Mouse (Mus musculus) embryo, embryonic 11.5 days (tissue): ENCODE data around the gene Creg1.
"Not testable (repeated sequence)": the region's sequence is repeated elsewhere in the genome, so short reads cannot be mapped to it uniquely, and the experiment has no call there.

Experiments
- DNase-seq: peaks from one replicate; pipeline ENCODE4 v3.0.0-alpha.2; 2012; ENCODE audit warnings: low read depth, low spot score

Gene Creg1

GRCm38 (mm10) chr1:165751142-165751541, 12.4 kb upstream of the Creg1 start:
- DNase-seq = no peak

- DNase-seq = no peak
Measured at GRCm38 (mm10) chr1:165751838-165752237, 11.7 kb upstream of the Creg1 start.

GRCm38 (mm10) chr1:165754205-165754604, 9.3 kb upstream of the Creg1 start:
- DNase-seq = no peak

GRCm38 (mm10) chr1:165755194-165755593, 8.4 kb upstream of the Creg1 start:
- no peak for DNase-seq

GRCm38 (mm10) chr1:165761522-165762305, 1.8 kb upstream of the Creg1 start:
- DNase-seq = no peak

GRCm38 (mm10) chr1:165762498-165762897, 1.0 kb upstream of the Creg1 start:
- DNase-seq = not testable (repeated sequence)

GRCm38 (mm10) chr1:165762914-165763634, 472 bp upstream of the Creg1 start:
- no peak for DNase-seq

GRCm38 (mm10) chr1:165764571-165764970, 1.0 kb downstream of the Creg1 start:
- no peak for DNase-seq

- DNase-seq = no peak
Measured at GRCm38 (mm10) chr1:165765041-165765440, 1.5 kb downstream of the Creg1 start.

GRCm38 (mm10) chr1:165765651-165766294, 2.2 kb downstream of the Creg1 start:
- no peak for DNase-seq

- DNase-seq = no peak
Measured at GRCm38 (mm10) chr1:165766295-165766890, 2.8 kb downstream of the Creg1 start.

- DNase-seq = no peak
Measured at GRCm38 (mm10) chr1:165768894-165769512, 5.5 kb downstream of the Creg1 start.

GRCm38 (mm10) chr1:165770181-165770759, 6.7 kb downstream of the Creg1 start:
- DNase-seq = no peak

- DNase-seq = peak; percentile 76
Measured at GRCm38 (mm10) chr1:165771491-165771897, 7.9 kb downstream of the Creg1 start.

GRCm38 (mm10) chr1:165771998-165772397, 8.5 kb downstream of the Creg1 start:
- no peak for DNase-seq

- peak; percentile 62 for DNase-seq
Measured at GRCm38 (mm10) chr1:165775518-165776294, 12.2 kb downstream of the Creg1 start.

GRCm38 (mm10) chr1:165779954-165780585, 16.5 kb downstream of the Creg1 start:
- no peak for DNase-seq

- DNase-seq = no peak
Measured at GRCm38 (mm10) chr1:165780586-165781111, 17.1 kb downstream of the Creg1 start.

- DNase-seq = no peak
Measured at GRCm38 (mm10) chr1:165781426-165781825, 17.9 kb downstream of the Creg1 start.

- no peak for DNase-seq
Measured at GRCm38 (mm10) chr1:165781911-165782310, 18.4 kb downstream of the Creg1 start.
